Mouse (Mus musculus) midbrain, embryonic 12.5 days (tissue): ENCODE measurements around the gene Timm44. TPM values are rescaled to one million over a fixed set of nuclear protein-coding genes. Genes with fewer than 3 reads are reported as not detected.
"Not testable (repeated sequence)": the region's sequence is repeated elsewhere in the genome, so short reads cannot be mapped to it uniquely, and the experiment has no call there.

Source experiments
- ATAC-seq: fragments of 200-750 bp; cut with Nextera tagmentation; 2 replicates; pipeline ENCODE4 v1.8.0; 2017; ENCODE audit warnings: low read depth, moderate TSS enrichment, moderate library complexity; ENCODE audit not compliant: low FRiP score
- H3K27ac ChIP-seq: fragments of 300-500 bp; sonication (generic); replicated peaks from 2 replicates; pipeline ENCODE4 v1.5.1; 2016; ENCODE audit warnings: mild to moderate bottlenecking
- H3K27me3 ChIP-seq: fragments of 300-500 bp; sonication (generic); 2 replicates; pipeline ENCODE4 v1.6.1; 2016; ENCODE audit warnings: mild to moderate bottlenecking
- H3K36me3 ChIP-seq: fragments of 300-500 bp; sonication (generic); 2 replicates; pipeline ENCODE4 v1.6.1; 2016
- H3K4me1 ChIP-seq: fragments of 300-500 bp; sonication (generic); 2 replicates; pipeline ENCODE4 v1.6.1; 2016
- H3K4me2 ChIP-seq: fragments of 300-500 bp; sonication (generic); replicated peaks from 2 replicates; pipeline ENCODE4 v1.6.1; 2016; ENCODE audit warnings: mild to moderate bottlenecking, moderate library complexity
- H3K4me3 ChIP-seq: fragments of 300-500 bp; sonication (generic); 2 replicates; pipeline ENCODE4 v1.5.1; 2016; ENCODE audit warnings: mild to moderate bottlenecking
- H3K9ac ChIP-seq: fragments of 300-500 bp; sonication (generic); replicated peaks from 2 replicates; pipeline ENCODE4 v1.6.1; 2016; ENCODE audit warnings: mild to moderate bottlenecking, moderate library complexity
- H3K9me3 ChIP-seq: fragments of 300-500 bp; sonication (generic); 2 replicates; pipeline ENCODE4 v1.6.1; 2016; ENCODE audit warnings: mild to moderate bottlenecking
- WGBS: fragments of 180-500 bp; shearing (Covaris S2); methylation state at CpG from one replicate; pipeline ENCODE4 v1.1.7; 2016; 5-methylcytosine and 5-hydroxymethylcytosine counted together
- polyA plus RNA-seq: library from polyadenylated mRNA; unstranded; fragments of >200 nt; fragmentation: Nextera tagmentation; extraction: Ambion mirVana; gene quantifications from 2 replicates; pipeline ENCODE4 v1.2.1, GENCODE M21; 2016

Gene Timm44
- polyA plus RNA-seq, 1 experiment from 2014 or later = 57.8 TPM

DNA sequence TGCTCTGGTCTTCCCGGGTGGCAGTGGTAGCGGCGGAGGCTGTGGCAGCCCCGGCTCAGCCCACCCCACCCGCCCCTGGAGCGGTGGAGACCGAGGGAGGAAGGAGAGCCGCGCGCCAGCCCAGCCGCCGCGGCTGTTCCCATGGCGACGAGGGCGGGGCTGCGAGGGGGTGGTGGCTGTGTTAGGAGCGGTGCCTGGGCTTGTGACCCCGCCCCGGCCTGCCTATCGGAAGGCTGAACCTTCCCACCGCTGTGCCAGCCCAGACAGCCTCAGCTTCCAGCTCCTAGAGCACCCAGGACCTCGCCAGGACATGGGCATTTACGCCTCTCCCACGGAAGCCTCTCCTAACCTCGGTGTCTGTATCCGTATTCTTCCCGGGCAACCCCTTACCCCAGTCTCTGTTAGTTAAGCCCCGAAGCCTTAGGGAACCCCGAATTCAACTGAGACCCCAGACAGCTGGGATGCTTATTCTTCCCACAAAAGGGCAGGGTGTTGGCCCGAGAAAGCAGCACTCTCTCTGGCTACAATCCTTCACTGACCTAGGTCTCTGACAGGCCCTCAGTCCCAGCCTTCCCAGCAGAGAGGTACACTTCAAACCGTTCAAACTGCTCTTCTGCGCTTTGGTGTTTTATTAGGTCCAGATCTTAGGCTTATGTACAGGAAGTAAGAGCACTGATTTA is 16.4 kb downstream of the Timm44 start, which contains the start of gene Ctxn1:
Ctxn1 (minus strand) TSS at position 150 of the 680 bp plus-strand sequence.
- Histone ChIP-seq H3K4me2 (peak within 1 kb of the TSS; percentile 71), H3K36me3 (peaks cover 68% of the 10 kb centered on the region), H3K27ac (peak within 1 kb of the TSS; percentile 94), H3K27me3 (no peaks in the 10 kb centered on the region), H3K4me3 (peak within 1 kb of the TSS; percentile 74), H3K9me3 (no peaks in the 10 kb centered on the region), H3K9ac (peak within 1 kb of the TSS; percentile 90), H3K4me1 (peaks cover 30% of the 10 kb centered on the region)
- ATAC-seq = peak; percentile 92
- WGBS = 6% methylated on average over 26 of the region's 33 CpGs

DNA sequence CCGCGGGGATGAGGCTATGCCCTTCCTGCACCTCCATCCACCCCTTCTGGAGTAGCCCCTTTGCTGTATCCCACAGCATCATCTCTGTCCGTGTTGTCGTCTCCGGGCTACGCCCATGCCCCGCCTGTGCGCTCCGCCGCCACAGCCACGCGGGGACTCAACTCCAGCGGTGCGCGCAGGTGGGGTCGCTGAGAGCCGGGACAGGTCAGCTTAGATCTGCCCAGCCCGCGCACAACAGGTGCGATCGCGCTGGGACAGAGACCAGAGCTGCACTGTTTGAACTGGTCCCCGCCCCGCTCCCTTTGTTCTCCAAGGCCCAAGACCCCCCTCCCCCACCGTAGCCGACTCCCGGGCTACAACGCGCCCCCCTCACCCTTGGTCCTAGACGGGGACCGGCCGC is 17.0 kb downstream of the Timm44 start:
- Histone ChIP-seq H3K4me2 (peak overlapping the region; percentile 71), H3K9ac (peak overlapping the region; percentile 90), H3K36me3 (peaks cover 62% of the 10 kb centered on the region), H3K27me3 (no peaks in the 10 kb centered on the region), H3K4me3 (peak overlapping the region; percentile 74), H3K9me3 (no peaks in the 10 kb centered on the region), H3K4me1 (peaks cover 36% of the 10 kb centered on the region), H3K27ac (peak overlapping the region; percentile 94)
- under 1% methylated on average over 32 of the region's 32 CpGs for WGBS
- peak; percentile 81 for ATAC-seq

DNA sequence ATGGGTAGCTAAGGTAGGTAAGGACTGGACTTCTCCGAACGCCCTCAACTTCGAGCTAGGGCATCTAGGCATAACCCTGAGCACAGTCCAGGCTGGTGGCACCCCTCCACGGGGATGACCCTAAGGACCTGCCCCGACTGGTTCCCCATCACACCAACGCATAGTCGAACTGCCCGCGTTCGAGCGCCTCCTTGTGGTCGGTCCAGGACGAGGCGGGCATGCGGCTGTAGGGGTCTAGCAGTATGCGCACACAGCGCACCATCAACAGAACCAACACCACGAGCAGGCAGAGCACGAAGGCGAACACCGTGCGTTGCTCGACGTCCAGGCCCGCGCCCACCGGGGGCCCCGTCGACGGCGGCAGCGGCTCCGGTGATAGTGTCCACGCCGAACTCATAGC is 17.5 kb downstream of the Timm44 start:
- Histone ChIP-seq H3K27me3 (no peaks in the 10 kb centered on the region), H3K36me3 (peaks cover 57% of the 10 kb centered on the region), H3K4me3 (peak overlapping the region; percentile 74), H3K9ac (peak overlapping the region; percentile 90), H3K4me2 (peak overlapping the region; percentile 71), H3K9me3 (no peaks in the 10 kb centered on the region), H3K27ac (peak overlapping the region; percentile 94), H3K4me1 (peaks cover 38% of the 10 kb centered on the region)
- 3% methylated on average over 31 of the region's 35 CpGs for WGBS
- ATAC-seq = peak; percentile 68

DNA sequence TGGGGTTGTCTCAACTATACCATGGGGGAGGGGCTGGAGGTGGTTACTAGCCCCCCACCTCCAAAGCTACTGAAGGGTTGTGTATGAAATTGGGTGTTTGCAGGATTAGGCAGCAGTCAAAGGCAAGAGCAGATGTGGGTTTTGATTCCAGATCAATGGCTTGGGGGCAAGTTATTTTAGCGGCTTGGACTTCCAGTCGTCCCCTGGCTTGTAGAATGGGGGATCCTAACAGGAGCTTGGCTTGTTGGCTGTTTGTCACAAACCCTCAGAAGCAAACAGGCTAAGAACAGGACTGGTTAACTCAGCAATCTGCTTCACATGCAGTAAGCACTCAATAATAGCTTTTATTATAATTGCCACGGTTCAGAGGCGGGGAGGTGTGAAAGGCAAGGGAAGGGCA is 18.4 kb downstream of the Timm44 start:
- H3K36me3 ChIP-seq = peaks cover 48% of the 10 kb centered on the region
- H3K4me1 ChIP-seq = peaks cover 42% of the 10 kb centered on the region
- H3K4me3 ChIP-seq = peak overlapping the region; percentile 74
- no peaks in the 10 kb centered on the region for H3K27me3 ChIP-seq
- H3K27ac ChIP-seq = peak overlapping the region; percentile 94; the same call in 1 of the 2 replicates
- peak overlapping the region; percentile 71 for H3K4me2 ChIP-seq
- WGBS = 67% methylated on average over 4 of the region's 4 CpGs
- no peak for ATAC-seq
- H3K9ac ChIP-seq = peak overlapping the region; percentile 90
- no peaks in the 10 kb centered on the region for H3K9me3 ChIP-seq

DNA sequence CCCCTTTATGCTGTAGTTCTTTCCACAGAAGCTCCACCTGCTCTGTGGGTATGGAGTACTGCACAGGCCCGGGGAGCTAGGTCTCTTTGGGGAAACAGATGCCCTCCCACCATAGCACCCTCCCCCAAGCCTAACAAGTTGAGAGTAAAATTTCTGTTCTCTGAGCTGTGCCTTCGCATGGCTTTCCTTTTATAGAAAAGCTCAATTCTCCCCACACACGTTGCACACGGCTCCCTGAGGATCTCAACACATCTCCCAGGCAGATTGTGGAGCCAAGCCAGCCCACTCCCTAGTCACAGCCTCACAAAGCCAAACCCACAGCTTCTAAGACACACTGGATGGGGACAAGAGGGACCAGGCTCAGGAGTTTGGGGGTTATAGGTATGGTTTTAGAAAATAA is 18.8 kb downstream of the Timm44 start:
- no peaks in the 10 kb centered on the region for H3K27me3 ChIP-seq
- peaks cover 44% of the 10 kb centered on the region for H3K36me3 ChIP-seq
- no peaks in the 10 kb centered on the region for H3K9me3 ChIP-seq
- peak overlapping the region; percentile 94; the same call in 1 of the 2 replicates for H3K27ac ChIP-seq
- peak overlapping the region; percentile 71 for H3K4me2 ChIP-seq
- peak overlapping the region; percentile 90; the same call in 1 of the 2 replicates for H3K9ac ChIP-seq
- H3K4me1 ChIP-seq = peaks cover 43% of the 10 kb centered on the region
- 67% methylated on average over 4 of the region's 4 CpGs for WGBS
- ATAC-seq = no peak
- peak overlapping the region; percentile 74; the same call in 1 of the 2 replicates for H3K4me3 ChIP-seq

DNA sequence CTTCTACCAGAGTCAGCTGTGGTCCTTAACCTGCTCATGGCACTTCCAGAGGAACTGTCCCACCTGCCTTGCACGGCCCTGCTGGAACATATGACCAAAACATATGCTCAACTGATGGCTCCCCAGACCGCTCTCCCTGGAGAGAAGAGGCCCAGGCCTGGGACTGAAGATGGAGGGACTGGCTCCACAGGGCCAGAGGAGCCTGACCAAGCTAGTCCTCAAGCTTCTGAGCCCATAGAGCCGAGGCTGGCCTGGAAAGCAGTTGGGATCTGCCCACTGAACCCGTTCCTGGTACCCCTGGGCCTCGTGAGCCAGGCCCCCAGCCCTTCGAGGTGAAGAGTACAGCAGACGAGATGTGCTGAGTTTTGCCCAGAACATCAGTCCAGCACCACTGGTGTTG is 20.2 kb downstream of the Timm44 start:
- H3K4me2 ChIP-seq, H3K27me3 ChIP-seq, ATAC-seq, H3K4me3 ChIP-seq, H3K9me3 ChIP-seq, H3K27ac ChIP-seq, H3K9ac ChIP-seq: not testable (repeated sequence)
- 89% methylated on average over 7 of the region's 7 CpGs for whole genome bisulfite sequencing
- Histone ChIP-seq H3K36me3 (peaks cover 30% of the 10 kb centered on the region), H3K4me1 (peaks cover 48% of the 10 kb centered on the region)

DNA sequence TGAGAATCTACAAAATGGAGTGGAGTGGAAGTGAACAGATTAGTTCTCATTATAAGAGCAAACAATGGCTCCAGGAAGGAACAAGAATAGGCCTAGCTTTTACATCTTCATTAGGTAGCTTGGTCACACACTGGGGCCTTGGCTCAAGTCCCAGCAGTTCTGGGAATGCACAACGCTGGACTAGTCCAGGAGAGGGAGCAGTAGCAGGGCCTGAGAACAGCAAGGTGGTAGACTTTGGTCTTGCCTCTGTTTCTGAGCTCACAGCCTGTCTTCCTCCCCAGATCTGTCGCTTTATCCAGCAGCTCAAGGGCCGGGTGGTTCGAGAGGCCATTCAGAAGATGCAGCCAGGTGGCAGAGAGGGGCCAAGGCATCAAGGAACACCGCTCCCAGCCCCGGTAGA is 21.7 kb downstream of the Timm44 start:
- peaks cover 29% of the 10 kb centered on the region for H3K36me3 ChIP-seq
- peaks cover 6% of the 10 kb centered on the region; the same call in 1 of the 2 replicates for H3K27me3 ChIP-seq
- ATAC-seq = no peak
- H3K4me3 ChIP-seq = peak overlapping the region; percentile 94
- no peak overlapping the region for H3K27ac ChIP-seq
- H3K9ac ChIP-seq = peak overlapping the region; percentile 90; the same call in 1 of the 2 replicates
- peaks cover 46% of the 10 kb centered on the region for H3K4me1 ChIP-seq
- no peaks in the 10 kb centered on the region for H3K9me3 ChIP-seq
- WGBS = 63% methylated on average over 6 of the region's 6 CpGs
- peak overlapping the region; percentile 73 for H3K4me2 ChIP-seq

DNA sequence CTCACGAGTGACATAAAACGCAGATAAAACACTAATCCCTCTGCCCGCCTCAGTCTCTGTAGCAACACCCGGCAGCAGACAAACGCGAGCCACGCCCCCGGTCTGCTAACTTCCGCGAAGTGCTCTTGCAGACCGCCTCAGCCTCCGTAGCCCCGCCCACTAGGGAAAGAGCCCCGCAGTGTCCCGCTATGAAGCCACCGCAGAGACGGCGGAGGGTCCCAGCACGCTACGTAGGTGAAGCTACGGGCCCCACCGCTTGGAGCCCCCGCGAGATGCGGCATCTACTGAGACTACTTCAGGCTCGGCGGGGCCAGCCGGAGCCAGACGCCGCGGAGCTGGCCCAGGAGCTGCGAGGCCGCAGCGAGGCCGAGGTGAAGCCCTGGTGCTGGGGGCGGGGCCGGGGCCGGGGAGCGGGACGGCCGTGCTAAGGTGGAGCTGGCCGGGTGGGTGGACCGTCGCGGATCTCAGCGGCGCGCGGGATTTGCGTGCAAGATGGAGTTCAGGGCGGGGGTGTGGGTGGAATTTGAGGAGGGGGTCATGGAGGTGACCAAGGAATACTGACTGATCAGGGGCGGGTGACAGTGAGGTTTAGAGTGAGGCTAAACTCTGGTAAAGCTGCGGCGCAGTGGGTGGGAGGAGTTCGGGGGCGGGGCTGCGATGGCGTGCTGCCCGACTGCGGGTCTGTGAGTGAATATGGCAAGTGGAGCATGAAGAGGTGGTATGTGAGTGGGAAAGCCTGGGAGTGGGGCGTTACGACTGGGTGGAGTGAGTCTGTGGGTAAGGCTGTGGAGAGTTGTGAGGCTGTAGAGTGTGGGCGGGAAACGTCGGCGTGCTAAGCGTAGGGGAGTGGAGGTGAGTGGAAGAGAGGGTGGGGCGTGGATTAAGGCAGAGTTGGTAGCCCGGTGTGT is 22.5 kb downstream of the Timm44 start, which contains the start of gene Snapc2:
Snapc2 (plus strand) TSS at position 147 of the 908 bp plus-strand sequence.
- Histone ChIP-seq H3K9me3 (no peaks in the 10 kb centered on the region), H3K4me1 (peaks cover 52% of the 10 kb centered on the region), H3K27ac (peak within 1 kb of the TSS; percentile 92), H3K4me2 (peak within 1 kb of the TSS; percentile 73), H3K27me3 (peaks cover 14% of the 10 kb centered on the region), H3K4me3 (peak within 1 kb of the TSS; percentile 94), H3K9ac (peak within 1 kb of the TSS; percentile 90), H3K36me3 (peaks cover 32% of the 10 kb centered on the region)
- ATAC-seq = peak; percentile 86
- WGBS = under 1% methylated on average over 69 of the region's 69 CpGs

DNA sequence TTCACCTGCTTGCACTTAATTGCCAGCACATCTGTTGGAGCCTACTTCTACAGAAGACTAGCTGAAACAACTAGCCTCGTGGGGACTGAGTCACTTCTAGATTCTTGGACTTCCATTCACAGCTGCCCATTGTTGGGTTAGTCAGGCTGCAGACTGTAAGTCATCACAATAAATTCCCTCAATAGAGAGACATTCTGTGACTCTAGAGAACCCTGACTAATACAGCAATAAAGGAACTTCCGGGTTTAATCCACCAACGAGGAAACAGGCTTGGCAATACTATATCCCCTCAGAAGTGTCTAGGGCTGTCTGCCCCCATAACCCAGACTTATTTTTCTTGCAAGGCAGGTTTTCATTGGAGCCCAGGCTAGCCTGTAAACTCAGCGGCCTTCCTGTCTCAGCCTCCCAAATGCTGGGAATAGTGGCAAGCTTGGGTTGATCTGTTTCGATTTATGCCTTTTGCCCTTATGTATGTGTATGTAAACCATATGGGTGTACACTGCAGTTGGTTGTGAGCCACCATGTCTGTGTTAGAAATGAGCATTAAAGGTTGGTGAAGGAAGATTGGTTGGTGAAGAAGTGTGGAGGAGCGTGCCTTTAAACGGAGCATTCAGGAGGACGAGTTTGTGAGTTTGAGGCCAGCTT is 23.5 kb downstream of the Timm44 start:
- H3K4me2 ChIP-seq = peak overlapping the region; percentile 73
- peaks cover 41% of the 10 kb centered on the region for H3K36me3 ChIP-seq
- H3K9ac ChIP-seq = peak overlapping the region; percentile 90
- peaks cover 44% of the 10 kb centered on the region for H3K4me1 ChIP-seq
- H3K27me3 ChIP-seq = peaks cover 20% of the 10 kb centered on the region
- 48% methylated on average over 8 of the region's 8 CpGs for WGBS
- peak overlapping the region; percentile 92 for H3K27ac ChIP-seq
- 0 out of 2 replicates have a peak, but pooled peaks have one; percentile 0 for ATAC-seq
- no peaks in the 10 kb centered on the region for H3K9me3 ChIP-seq
- H3K4me3 ChIP-seq = peak overlapping the region; percentile 94

DNA sequence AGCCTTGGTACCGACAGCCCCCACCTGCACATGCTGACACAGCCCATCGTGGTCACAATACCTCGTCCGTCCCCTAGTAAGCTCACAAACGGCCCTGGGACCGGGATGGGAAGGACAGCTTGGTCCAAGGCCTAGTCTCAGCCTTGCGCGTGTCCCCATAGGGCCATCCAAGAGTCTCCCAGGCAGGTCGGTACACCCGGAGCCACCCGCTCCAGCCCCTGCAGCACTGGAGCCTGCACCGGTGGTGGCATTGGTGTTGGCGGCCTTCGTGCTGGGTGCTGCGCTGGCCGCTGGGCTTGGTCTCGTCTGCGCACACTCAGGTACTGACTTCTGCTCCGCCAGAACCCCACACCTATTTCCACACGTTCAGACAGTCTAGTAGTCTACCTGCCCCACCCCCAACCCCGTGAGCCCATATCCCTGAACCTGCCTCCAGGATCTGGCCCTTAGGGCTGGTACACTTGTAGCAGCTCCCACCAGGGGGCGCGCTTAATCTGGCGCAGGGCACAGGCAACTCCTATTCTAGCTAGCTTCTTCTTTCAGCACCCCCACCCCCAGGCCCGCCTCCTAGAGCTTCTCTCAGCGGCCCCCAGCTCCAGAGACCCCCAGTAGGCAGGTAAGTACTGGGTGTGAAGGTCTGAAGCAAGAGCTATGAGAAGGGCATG is 25.3 kb downstream of the Timm44 start:
- Histone ChIP-seq H3K4me2 (no peak overlapping the region), H3K4me3 (no peak overlapping the region), H3K27ac (no peak overlapping the region), H3K36me3 (peaks cover 44% of the 10 kb centered on the region), H3K4me1 (peaks cover 35% of the 10 kb centered on the region), H3K9me3 (no peaks in the 10 kb centered on the region), H3K9ac (no peak overlapping the region), H3K27me3 (peaks cover 20% of the 10 kb centered on the region)
- ATAC-seq = peak; percentile 24; the same call in 1 of the 2 replicates
- 31% methylated on average over 26 of the region's 26 CpGs for WGBS

DNA sequence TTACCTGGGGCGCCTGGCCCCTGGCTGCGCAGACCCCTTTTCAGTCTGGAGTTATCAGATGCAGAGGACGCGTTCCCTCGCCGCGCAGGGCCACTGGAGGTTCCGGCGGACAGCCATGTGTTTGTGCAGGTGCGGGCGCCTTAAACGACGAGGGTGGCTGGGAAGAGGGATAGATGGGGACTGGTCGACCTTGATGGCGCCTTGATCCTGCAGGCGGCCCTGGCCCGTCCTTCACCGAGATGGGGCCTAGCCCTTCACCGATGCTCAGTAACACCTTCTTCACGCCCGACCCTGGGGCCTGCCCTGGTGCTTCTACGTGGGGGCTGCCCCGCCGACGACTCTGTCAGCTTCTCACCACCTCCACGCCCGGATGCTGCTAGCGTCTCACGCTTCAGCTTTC is 26.5 kb downstream of the Timm44 start:
- Histone ChIP-seq H3K9ac (0 out of 2 replicates have a peak overlapping the region, but pooled peaks have one; percentile 15), H3K36me3 (peaks cover 49% of the 10 kb centered on the region), H3K27me3 (peaks cover 20% of the 10 kb centered on the region), H3K27ac (no peak overlapping the region), H3K4me1 (peaks cover 31% of the 10 kb centered on the region), H3K4me2 (no peak overlapping the region; the same call in 1 of the 2 replicates), H3K9me3 (no peaks in the 10 kb centered on the region), H3K4me3 (no peak overlapping the region)
- WGBS = 12% methylated on average over 29 of the region's 29 CpGs
- no peak for ATAC-seq
